Mouse (Mus musculus) midbrain, embryonic 16.5 days (tissue): ENCODE data around the gene Nlgn2. TPM values are rescaled to one million over a fixed set of nuclear protein-coding genes. Genes with fewer than 3 reads are reported as not detected.
A peak's percentile ranks its signal among the peaks of the same experiment; 100 is the strongest.

Experiments used
- ATAC-seq: fragments of 200-750 bp; cut with Nextera tagmentation; 2 replicates; pipeline ENCODE4 v1.8.0; 2017; ENCODE audit warnings: moderate TSS enrichment
- H3K27ac ChIP-seq: fragments of 300-500 bp; sonication (generic); 2 replicates; pipeline ENCODE4 v1.5.1; 2014; ENCODE audit warnings: mild to moderate bottlenecking, low read length, mixed read lengths
- H3K27me3 ChIP-seq: fragments of 300-500 bp; sonication (generic); 2 replicates; pipeline ENCODE4 v1.6.1; 2014; ENCODE audit warnings: low read depth, low read length, mixed read lengths; ENCODE audit not compliant: control insufficient read depth, insufficient read depth
- H3K36me3 ChIP-seq: fragments of 300-500 bp; sonication (generic); 2 replicates; pipeline ENCODE4 v1.6.1; 2014; ENCODE audit warnings: mild to moderate bottlenecking, low read length, moderate library complexity, mixed read lengths; ENCODE audit not compliant: control insufficient read depth, insufficient read depth
- H3K4me1 ChIP-seq: fragments of 300-500 bp; sonication (generic); 2 replicates; pipeline ENCODE4 v1.6.1; 2014; ENCODE audit warnings: mild to moderate bottlenecking, low read length, mixed read lengths; ENCODE audit not compliant: control insufficient read depth, insufficient read depth
- H3K4me2 ChIP-seq: fragments of 300-500 bp; sonication (generic); 2 replicates; pipeline ENCODE4 v1.6.1; 2014; ENCODE audit warnings: mild to moderate bottlenecking, low read length, mixed read lengths
- H3K4me3 ChIP-seq: fragments of 300-500 bp; sonication (generic); 2 replicates; pipeline ENCODE4 v1.5.1; 2014; ENCODE audit warnings: low read depth, mild to moderate bottlenecking, low read length, moderate library complexity, mixed read lengths
- H3K9ac ChIP-seq: fragments of 300-500 bp; sonication (generic); 2 replicates; pipeline ENCODE4 v1.6.1; 2014; ENCODE audit warnings: low read depth, low read length, mixed read lengths
- H3K9me3 ChIP-seq: fragments of 300-500 bp; sonication (generic); replicated peaks from 2 replicates; pipeline ENCODE4 v1.6.1; 2014; ENCODE audit warnings: mild to moderate bottlenecking, low read length, mixed read lengths; ENCODE audit not compliant: control insufficient read depth, poor library complexity, severe bottlenecking
- WGBS: fragments of 180-500 bp; shearing (Covaris S2); extraction: QIAGEN DNeasy Blood & Tissue Kit; methylation state at CpG from one replicate; pipeline ENCODE4 v1.1.7; 2014; 5-methylcytosine and 5-hydroxymethylcytosine counted together
- polyA plus RNA-seq: library from polyadenylated mRNA; unstranded; fragments of >200 nt; fragmentation: Nextera tagmentation; extraction: Ambion mirVana; gene quantifications from 2 replicates; pipeline ENCODE4 v1.2.1, GENCODE M21; 2015

Gene Nlgn2
- polyA plus RNA-seq = 20.6 and 21.5 TPM in 2 replicates

DNA sequence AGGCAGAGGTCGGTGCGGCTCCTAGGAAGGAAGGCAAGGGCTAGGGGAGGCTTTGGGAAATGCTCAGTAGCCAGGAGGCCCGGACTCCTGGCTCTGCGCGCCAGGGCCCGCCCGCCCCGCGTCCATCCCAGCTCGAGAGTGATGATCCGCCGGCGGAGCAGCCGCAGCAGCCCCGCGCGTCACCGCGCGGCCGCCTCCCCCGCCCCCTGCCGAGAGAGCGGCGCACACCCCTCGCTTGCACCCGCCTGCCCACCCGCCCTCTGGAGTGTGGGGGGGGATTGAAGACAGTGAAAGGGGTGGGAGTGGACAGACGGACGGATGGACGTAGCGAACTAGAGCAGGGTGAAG is at the start of gene Nlgn2:
Gene Nlgn2 (minus strand): TSS at position 181 of the 348 bp plus-strand sequence.
- peak; percentile 73 for ATAC-seq
- Histone ChIP-seq H3K4me1 (peaks cover 30% of the 10 kb centered on the region), H3K4me2 (peak within 1 kb of the TSS; percentile 97)

DNA sequence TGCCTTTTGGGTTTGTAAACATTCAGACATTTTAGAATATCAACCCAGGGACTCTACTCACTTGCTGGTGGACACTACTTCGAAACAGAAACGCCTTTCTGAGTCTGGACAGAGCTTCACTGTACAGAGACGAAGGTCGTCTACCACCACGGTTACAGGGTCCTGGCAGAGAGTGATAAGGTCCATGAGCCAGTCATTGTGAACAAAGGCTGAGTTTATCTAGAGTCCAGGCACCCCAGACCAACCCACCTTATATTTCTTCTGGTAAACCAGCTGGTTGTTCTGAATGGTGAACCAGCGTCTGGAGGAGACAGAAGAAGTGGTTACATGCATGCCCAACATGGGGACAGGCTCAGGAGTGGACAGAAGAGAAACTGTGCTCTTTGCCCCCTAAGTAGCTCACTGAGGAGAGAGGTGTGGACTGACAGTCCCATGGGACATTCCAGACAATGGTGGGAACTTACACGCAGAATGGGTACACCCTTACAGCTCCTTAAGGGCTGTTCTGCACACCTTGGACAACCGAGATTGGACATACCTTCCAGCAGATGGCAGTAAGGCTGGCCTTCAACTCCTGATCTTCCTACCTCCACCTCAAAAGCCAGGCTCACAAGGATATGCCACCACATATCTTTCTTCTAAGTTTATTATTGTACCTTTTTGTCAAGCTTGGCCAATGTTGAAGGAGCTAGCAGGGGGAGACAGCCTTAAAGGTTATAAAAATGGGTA is 49.5 kb upstream of the Nlgn2 start:
- ATAC-seq = no peak
- no peak overlapping the region for H3K9ac ChIP-seq
- no peak overlapping the region for H3K27ac ChIP-seq
- no peaks in the 10 kb centered on the region; the same call in 1 of the 2 replicates for H3K27me3 ChIP-seq
- no peaks in the 10 kb centered on the region for H3K9me3 ChIP-seq
- H3K36me3 ChIP-seq = no peaks in the 10 kb centered on the region
- no peak overlapping the region for H3K4me2 ChIP-seq
- WGBS = 77% methylated on average over 8 of the region's 8 CpGs
- no peak overlapping the region for H3K4me3 ChIP-seq
- H3K4me1 ChIP-seq = no peaks in the 10 kb centered on the region

More for the DNA sequence above, at the start of gene Nlgn2:
- no peaks in the 10 kb centered on the region for H3K27me3 ChIP-seq
- H3K27ac ChIP-seq = peak within 1 kb of the TSS; percentile 98
- no peaks in the 10 kb centered on the region for H3K9me3 ChIP-seq
- peak within 1 kb of the TSS; percentile 94 for H3K4me3 ChIP-seq
- peaks cover 7% of the 10 kb centered on the region for H3K36me3 ChIP-seq
- under 1% methylated on average over 31 of the region's 32 CpGs for WGBS
- peak within 1 kb of the TSS; percentile 99 for H3K9ac ChIP-seq

DNA sequence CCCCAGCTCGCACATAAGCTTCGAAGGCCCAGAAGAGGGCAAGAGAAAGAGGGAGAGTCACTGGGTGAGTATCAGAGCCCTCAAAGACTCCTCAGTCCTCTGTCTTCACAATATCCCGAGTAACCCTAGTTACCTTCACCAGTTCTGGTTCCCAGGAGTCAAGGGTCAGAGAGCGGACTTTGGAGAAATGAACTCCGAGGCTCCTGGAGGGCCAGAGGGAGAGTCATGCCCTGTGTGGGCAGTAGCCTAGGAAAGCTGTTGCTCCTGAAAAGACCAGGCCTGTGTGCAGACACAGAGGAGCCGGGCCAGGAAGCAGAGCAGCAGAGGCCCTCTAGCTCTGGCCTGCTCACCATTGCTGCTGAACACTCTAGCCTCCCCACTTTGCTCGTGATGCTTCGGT is 47.1 kb upstream of the Nlgn2 start:
- Histone ChIP-seq H3K27me3 (peaks cover 4% of the 10 kb centered on the region), H3K4me1 (peaks cover 10% of the 10 kb centered on the region; the same call in 1 of the 2 replicates), H3K9me3 (no peaks in the 10 kb centered on the region), H3K4me2 (no peak overlapping the region), H3K9ac (no peak overlapping the region), H3K27ac (no peak overlapping the region), H3K36me3 (no peaks in the 10 kb centered on the region), H3K4me3 (no peak overlapping the region)
- ATAC-seq = no peak
- 88% methylated on average over 8 of the region's 8 CpGs for WGBS

DNA sequence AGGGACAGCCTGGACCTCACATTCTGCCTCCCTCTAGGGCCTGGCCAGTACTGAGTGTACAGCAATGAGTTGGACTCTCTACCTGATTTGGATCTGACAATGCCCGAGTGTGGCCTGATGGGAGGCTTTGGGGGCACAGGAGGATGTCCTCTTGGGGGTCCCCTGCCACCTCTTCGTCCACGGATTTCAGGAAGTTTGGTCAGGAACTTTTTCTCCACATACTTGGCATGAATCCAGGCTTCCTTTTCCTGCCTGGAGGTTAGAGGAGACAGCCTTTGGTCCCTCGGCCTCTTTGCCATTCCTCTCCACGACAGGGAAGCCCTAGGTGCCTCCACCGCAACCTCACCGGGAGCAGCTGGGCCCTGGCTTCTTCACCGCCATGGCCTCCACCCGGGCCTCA is 46.7 kb upstream of the Nlgn2 start:
- WGBS = 83% methylated on average over 9 of the region's 9 CpGs
- no peak for ATAC-seq
- no peak overlapping the region for H3K4me3 ChIP-seq

DNA sequence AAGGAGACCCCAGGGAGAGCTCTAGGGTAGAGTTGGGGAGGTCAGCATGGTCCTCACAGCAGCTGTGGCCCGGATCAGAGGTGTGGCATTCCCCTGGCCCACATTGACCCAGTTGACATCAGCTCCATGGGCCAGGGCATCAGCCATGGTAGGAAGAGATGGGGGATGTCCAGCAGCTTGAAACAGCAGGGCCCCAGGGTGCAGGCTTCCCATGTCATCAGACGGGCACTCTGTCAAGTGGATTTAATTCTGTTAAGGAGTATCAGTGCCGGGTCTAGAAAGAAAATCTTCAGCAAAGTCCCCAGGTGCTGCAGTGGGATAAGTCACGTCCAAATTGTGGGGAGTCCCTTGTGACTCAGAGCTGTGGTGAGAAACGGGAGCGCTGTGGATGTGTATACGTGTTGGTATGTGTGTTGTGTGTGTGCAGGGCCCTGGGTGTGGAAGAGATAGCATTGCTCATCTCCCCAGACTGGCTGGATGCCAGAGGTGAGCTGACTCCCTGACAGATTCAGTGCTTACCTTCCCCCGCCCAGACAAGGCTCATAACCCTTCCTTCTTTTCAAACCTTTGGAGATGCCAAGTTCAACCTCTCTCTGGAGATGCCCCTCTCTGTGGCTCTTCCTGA is 46.1 kb upstream of the Nlgn2 start:
- H3K27me3 ChIP-seq = peaks cover 4% of the 10 kb centered on the region
- no peaks in the 10 kb centered on the region for H3K36me3 ChIP-seq
- H3K4me1 ChIP-seq = peaks cover 10% of the 10 kb centered on the region; the same call in 1 of the 2 replicates
- no peak overlapping the region for H3K27ac ChIP-seq
- no peak for ATAC-seq
- H3K4me3 ChIP-seq = no peak overlapping the region
- no peaks in the 10 kb centered on the region for H3K9me3 ChIP-seq
- H3K9ac ChIP-seq = no peak overlapping the region
- no peak overlapping the region for H3K4me2 ChIP-seq
- WGBS = 89% methylated on average over 8 of the region's 8 CpGs

More for the DNA sequence above, 46.7 kb upstream of the Nlgn2 start:
- H3K9me3 ChIP-seq = no peaks in the 10 kb centered on the region
- H3K27me3 ChIP-seq = peaks cover 4% of the 10 kb centered on the region
- no peak overlapping the region for H3K4me2 ChIP-seq
- H3K27ac ChIP-seq = no peak overlapping the region
- H3K9ac ChIP-seq = no peak overlapping the region
- peaks cover 10% of the 10 kb centered on the region; the same call in 1 of the 2 replicates for H3K4me1 ChIP-seq
- no peaks in the 10 kb centered on the region for H3K36me3 ChIP-seq

DNA sequence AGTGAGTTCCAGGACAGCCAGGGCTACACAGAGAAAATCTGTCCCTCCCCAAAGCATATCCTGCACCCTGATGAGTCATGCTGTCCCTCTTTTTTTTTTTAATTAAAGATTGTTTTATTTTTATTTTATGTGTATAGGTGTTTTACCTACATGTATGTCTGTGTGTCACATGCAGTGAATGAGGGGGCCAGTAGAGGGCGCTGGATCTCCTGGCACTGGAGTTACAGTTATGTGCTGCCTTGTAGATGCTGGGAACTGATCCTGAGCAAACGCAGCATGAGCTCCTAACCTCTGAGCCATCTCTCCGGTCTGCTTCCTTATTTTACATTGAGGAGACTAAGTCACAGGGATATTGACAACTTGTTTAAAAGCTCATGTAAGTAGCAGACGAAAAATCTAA is 45.5 kb upstream of the Nlgn2 start:
- H3K36me3 ChIP-seq = no peaks in the 10 kb centered on the region
- peaks cover 4% of the 10 kb centered on the region for H3K27me3 ChIP-seq
- no peak overlapping the region for H3K27ac ChIP-seq
- no peak overlapping the region for H3K4me2 ChIP-seq
- H3K4me3 ChIP-seq = no peak overlapping the region
- H3K4me1 ChIP-seq = peaks cover 10% of the 10 kb centered on the region; the same call in 1 of the 2 replicates
- 67% methylated on average over 4 of the region's 4 CpGs for WGBS
- ATAC-seq = no peak
- no peak overlapping the region for H3K9ac ChIP-seq
- H3K9me3 ChIP-seq = no peaks in the 10 kb centered on the region

DNA sequence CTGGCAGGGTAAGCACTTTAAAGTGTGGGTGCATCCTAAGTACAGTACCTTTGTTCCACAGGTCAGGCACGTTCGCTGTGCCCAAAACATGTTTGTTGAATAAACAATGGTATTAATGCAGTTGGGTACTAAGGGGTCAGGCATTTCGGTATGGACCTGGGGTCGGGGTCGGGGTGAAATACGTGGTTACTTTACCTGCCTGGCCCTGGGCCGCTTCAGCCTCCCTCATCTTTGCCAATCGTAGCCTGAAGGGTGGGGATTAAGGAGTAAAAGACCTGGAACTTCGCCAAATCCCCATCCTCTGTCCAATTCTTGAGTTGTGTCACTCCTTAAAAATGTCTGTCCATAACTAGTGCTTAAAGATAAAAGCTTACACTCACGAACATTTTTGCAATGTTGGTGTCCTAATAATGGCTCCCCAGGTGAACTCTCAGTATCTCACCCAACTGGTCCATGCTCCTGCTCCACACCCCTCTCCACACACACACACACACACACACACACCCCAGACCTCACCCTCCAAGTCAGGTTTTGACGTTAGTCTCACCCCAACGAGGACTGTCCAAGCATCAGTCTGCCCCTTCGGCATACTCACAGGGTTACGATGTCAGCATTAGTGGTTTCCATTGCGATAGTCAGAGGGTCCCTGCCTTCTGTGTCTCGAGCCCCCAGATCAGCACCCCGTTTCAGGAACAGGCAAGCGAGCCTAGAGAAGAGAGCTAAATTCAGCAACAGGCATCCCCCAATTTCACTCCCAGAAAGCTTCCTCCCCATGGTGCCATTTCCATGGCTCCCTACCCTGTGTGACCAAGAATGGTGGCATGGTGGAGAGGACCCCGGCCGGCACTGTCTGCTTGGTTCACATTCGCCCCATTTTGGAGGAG is 44.4 kb upstream of the Nlgn2 start:
- Histone ChIP-seq H3K27me3 (peaks cover 4% of the 10 kb centered on the region), H3K9ac (peak overlapping the region; percentile 51; the same call in 1 of the 2 replicates), H3K4me1 (peaks cover 11% of the 10 kb centered on the region; the same call in 1 of the 2 replicates), H3K4me3 (peak overlapping the region; percentile 46; the same call in 1 of the 2 replicates), H3K9me3 (no peaks in the 10 kb centered on the region), H3K4me2 (peak overlapping the region; percentile 78), H3K27ac (no peak overlapping the region; the same call in 1 of the 2 replicates), H3K36me3 (no peaks in the 10 kb centered on the region)
- no peak for ATAC-seq
- WGBS = 59% methylated on average over 21 of the region's 21 CpGs

DNA sequence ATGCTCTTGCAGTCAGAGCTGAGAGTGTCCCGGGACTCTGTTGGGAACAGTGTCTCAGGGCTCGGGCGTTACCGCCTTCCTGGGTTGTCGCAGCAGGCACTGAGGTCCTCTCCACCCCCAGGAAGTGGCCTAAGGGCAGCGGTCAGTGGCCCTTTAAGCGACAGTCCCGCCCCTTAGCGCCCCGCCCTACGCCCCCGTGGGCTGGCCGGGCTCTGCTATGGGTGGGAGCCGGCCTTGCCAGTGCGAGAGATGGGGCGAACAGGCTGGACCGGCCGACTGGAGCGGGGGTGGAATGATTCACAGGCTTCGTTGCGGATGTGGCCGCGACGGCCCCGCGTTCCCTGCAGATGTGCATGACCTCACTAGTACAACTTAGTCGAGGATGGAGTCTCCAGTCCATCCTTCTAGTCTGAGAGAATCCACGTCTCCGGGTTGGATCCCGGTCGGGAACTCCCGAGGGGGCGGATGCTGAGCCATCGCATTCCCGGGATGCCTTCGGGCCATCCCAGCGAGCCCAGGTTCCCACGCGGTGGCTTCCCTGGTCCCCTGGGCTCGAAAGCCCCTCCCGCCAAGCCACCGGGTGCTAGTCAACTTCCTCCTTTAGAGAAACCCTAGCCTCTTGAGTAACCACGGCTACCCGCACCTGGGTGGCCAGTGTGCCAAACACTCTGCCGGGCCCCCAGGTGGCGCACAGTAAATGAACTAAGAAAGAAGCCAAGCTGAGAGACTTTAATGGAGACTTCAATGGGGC is 43.4 kb upstream of the Nlgn2 start, which contains the start of gene Kctd11:
Gene Kctd11 (minus strand): TSS at position 554 of the 751 bp plus-strand sequence.
- Histone ChIP-seq H3K9me3 (no peaks in the 10 kb centered on the region), H3K36me3 (no peaks in the 10 kb centered on the region), H3K9ac (peak within 1 kb of the TSS; percentile 51), H3K4me2 (peak within 1 kb of the TSS; percentile 78), H3K4me3 (peak within 1 kb of the TSS; percentile 46), H3K27me3 (peaks cover 4% of the 10 kb centered on the region), H3K27ac (peak within 1 kb of the TSS; percentile 43), H3K4me1 (peaks cover 12% of the 10 kb centered on the region; the same call in 1 of the 2 replicates)
- WGBS = 1% methylated on average over 46 of the region's 46 CpGs
- ATAC-seq = peak; percentile 82
